Mouse (Mus musculus): ENCODE results near the gene Phlda3.

GRCm38 (mm10) chr1:135781220-135781619, 15.3 kb downstream of the Phlda3 start:
- TF ChIP-seq CTCF (IDR thresholded peaks at IDR 0.05) (peak; percentile 97), EP300 (IDR thresholded peaks at IDR 0.05) (peak; percentile 55; the same call in 1 of the 2 replicates)
